Mouse (Mus musculus) embryonic facial prominence, embryonic 13.5 days (tissue): ENCODE data around the gene Ssh2. TPM values are rescaled to one million over a fixed set of nuclear protein-coding genes. Genes with fewer than 3 reads are reported as not detected.
A peak's percentile ranks its signal among the peaks of the same experiment; 100 is the strongest.

Experiments used
- ATAC-seq: fragments of 200-750 bp; cut with Nextera tagmentation; 2 replicates; pipeline ENCODE4 v1.8.0; 2017; ENCODE audit warnings: low read depth; ENCODE audit not compliant: insufficient number of reproducible peaks, insufficient read depth, low FRiP score, low TSS enrichment
- H3K27ac ChIP-seq: fragments of 300-500 bp; sonication (generic); 2 replicates; pipeline ENCODE4 v1.5.1; 2015; ENCODE audit warnings: moderate library complexity, mild to moderate bottlenecking, inconsistent platforms
- H3K27me3 ChIP-seq: fragments of 300-500 bp; sonication (generic); 2 replicates; pipeline ENCODE4 v1.6.1; 2015; ENCODE audit warnings: mild to moderate bottlenecking, inconsistent platforms
- H3K36me3 ChIP-seq: fragments of 300-500 bp; sonication (generic); 2 replicates; pipeline ENCODE4 v1.6.1; 2015; ENCODE audit warnings: mild to moderate bottlenecking, inconsistent platforms
- H3K4me1 ChIP-seq: fragments of 300-500 bp; sonication (generic); 2 replicates; pipeline ENCODE4 v1.6.1; 2015; ENCODE audit warnings: inconsistent platforms
- H3K4me2 ChIP-seq: fragments of 300-500 bp; sonication (generic); 2 replicates; pipeline ENCODE4 v1.6.1; 2015; ENCODE audit warnings: moderate library complexity, mild to moderate bottlenecking, inconsistent platforms
- H3K4me3 ChIP-seq: fragments of 300-500 bp; sonication (generic); 2 replicates; pipeline ENCODE4 v1.5.1; 2015; ENCODE audit warnings: mild to moderate bottlenecking, inconsistent platforms
- H3K9ac ChIP-seq: fragments of 300-500 bp; sonication (generic); 2 replicates; pipeline ENCODE4 v1.6.1; 2015; ENCODE audit warnings: mild to moderate bottlenecking, inconsistent platforms
- H3K9me3 ChIP-seq: fragments of 300-500 bp; sonication (generic); 2 replicates; pipeline ENCODE4 v1.6.1; 2016; ENCODE audit warnings: inconsistent platforms
- WGBS: fragments of 180-500 bp; shearing (Covaris S2); methylation state at CpG from one replicate; pipeline ENCODE4 v1.1.7; 2015; ENCODE audit warnings: mixed read lengths; 5-methylcytosine and 5-hydroxymethylcytosine counted together
- polyA plus RNA-seq: library from polyadenylated mRNA; unstranded; fragments of >200 nt; fragmentation: Nextera tagmentation; extraction: Ambion mirVana; gene quantifications from 2 replicates; pipeline ENCODE4 v1.2.1, GENCODE M21; 2015

The Ssh2 gene
- polyA plus RNA-seq, 1 experiment from 2014 or later: 8.5 TPM

DNA sequence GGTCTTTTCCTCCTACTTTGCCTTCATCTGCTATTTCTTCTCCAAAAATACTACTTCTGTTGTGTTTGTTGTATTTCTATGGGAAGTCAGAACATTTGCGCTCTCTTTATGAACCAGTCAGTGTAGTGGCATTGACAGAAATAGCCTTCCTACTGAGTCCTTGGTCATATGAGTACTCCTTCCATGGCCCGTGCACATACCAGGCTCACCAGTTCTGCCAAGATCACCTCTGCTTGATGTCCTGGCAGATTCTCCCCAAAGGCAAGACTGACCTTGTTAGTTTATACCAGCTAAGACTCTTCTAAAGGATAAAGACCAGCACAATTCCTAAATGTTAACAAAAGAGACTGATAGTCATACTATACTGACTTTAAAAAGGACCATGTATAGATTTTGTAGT lies 235.6 kb downstream of the Ssh2 start:
- 89% methylated on average over 2 of the region's 2 CpGs for WGBS

DNA sequence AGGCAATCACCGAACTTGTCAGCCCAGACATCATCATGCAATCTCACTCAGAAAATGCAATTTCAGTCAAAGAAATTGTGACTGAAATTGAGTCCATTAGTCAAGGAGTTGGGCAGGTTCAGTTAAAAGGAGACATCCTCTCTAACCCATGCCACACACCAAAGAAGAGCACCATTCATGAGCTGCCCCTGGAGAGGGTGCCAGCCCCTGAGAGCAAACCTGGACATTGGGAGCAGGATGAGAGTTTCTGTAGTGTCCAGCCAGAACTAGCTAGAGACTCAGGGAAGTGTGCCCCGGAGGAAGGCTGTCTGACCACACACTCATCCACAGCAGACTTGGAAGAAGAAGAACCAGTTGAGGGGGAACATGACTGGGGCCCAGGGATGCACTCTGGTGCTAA lies 237.3 kb downstream of the Ssh2 start:
- Histone ChIP-seq H3K27ac (no peak overlapping the region), H3K4me1 (no peaks in the 10 kb centered on the region), H3K9ac (no peak overlapping the region), H3K27me3 (no peaks in the 10 kb centered on the region), H3K4me2 (no peak overlapping the region), H3K4me3 (no peak overlapping the region), H3K36me3 (peaks cover 46% of the 10 kb centered on the region), H3K9me3 (no peaks in the 10 kb centered on the region)
- 93% methylated on average over 2 of the region's 2 CpGs for WGBS
- no peak for ATAC-seq

More for the DNA sequence above, 235.6 kb downstream of the Ssh2 start:
- H3K36me3 ChIP-seq: peaks cover 46% of the 10 kb centered on the region
- H3K9ac ChIP-seq: no peak overlapping the region
- ATAC-seq: no peak
- no peak overlapping the region for H3K4me2 ChIP-seq
- no peaks in the 10 kb centered on the region for H3K9me3 ChIP-seq
- no peaks in the 10 kb centered on the region for H3K27me3 ChIP-seq
- H3K4me1 ChIP-seq: no peaks in the 10 kb centered on the region
- H3K4me3 ChIP-seq: no peak overlapping the region
- H3K27ac ChIP-seq: no peak overlapping the region

DNA sequence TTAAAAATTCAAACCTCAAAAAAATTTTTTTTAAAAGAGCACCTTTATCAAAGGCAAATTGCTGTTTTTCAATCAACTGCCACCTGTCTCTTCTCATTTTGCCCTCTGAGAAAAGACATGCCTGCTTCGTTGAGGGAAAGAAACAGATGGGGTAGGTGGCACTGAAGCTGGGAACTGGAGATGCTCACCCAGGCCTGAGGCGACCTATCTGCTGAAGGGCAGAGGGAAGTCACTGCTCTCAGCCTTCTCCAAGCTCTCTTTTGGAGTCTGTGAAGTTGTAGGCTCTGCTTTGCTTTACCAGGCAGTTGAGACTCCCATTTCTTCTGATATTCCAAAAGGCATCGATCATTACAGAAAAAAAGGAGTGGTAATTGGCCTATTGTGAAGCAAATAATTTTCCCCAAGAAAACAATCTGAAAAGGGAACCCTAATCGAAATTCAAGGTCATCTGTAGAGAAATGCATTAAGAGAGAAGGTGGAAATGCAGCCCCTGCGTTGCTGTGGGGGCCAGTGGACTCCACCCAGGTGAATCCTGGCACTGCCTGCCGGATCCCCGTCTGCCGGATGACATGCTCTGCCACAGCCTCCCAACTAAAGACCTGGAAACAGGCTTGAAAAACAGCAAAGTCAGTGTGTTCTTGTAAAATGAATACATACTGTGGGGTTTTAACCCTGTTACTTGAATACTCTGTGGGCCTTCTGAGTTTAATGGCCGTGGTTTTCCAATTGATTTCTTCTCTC lies 239.9 kb downstream of the Ssh2 start:
- H3K27me3 ChIP-seq: peaks cover 12% of the 10 kb centered on the region
- no peak overlapping the region for H3K4me3 ChIP-seq
- 87% methylated on average over 9 of the region's 9 CpGs for WGBS
- H3K9me3 ChIP-seq: no peaks in the 10 kb centered on the region
- H3K27ac ChIP-seq: no peak overlapping the region
- no peak overlapping the region for H3K4me2 ChIP-seq
- ATAC-seq: no peak
- H3K9ac ChIP-seq: no peak overlapping the region
- H3K4me1 ChIP-seq: no peaks in the 10 kb centered on the region
- H3K36me3 ChIP-seq: peaks cover 28% of the 10 kb centered on the region

GRCm38 (mm10) chr11:77456866-77457265 lies 240.8 kb downstream of the Ssh2 start:
- Histone ChIP-seq H3K9ac (no peak overlapping the region), H3K27me3 (peaks cover 21% of the 10 kb centered on the region), H3K36me3 (peaks cover 26% of the 10 kb centered on the region), H3K4me3 (no peak overlapping the region), H3K4me2 (no peak overlapping the region), H3K27ac (no peak overlapping the region), H3K9me3 (no peaks in the 10 kb centered on the region), H3K4me1 (0 out of 2 replicates have a peak, but pooled peaks cover 2% of the 10 kb centered on the region)
- WGBS: 65% methylated on average over 6 of the region's 6 CpGs
- no peak for ATAC-seq

DNA sequence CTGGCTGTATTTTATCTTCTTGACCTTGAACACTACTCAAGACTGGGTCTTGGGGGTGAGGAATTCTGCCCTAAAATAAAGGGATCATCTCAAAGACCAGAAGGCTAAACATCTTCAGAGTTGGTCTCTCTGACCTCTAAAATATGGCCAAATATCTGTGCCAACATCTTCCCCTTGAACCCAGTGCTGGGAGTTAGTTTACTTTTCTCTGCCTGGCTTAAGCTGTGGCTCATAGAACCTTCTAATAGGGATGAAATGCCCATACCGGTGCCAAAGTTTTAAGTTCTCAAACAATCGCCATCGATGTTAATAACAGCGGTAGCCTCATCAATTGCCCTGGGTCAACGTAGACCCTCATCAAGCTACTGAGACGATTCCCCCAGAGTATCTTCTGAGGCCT lies 245.8 kb downstream of the Ssh2 start:
- Histone ChIP-seq H3K27ac (no peak overlapping the region), H3K4me1 (0 out of 2 replicates have a peak, but pooled peaks cover 7% of the 10 kb centered on the region), H3K9me3 (no peaks in the 10 kb centered on the region), H3K9ac (peak overlapping the region; percentile 66), H3K27me3 (peaks cover 71% of the 10 kb centered on the region), H3K36me3 (no peaks in the 10 kb centered on the region), H3K4me3 (peak overlapping the region; percentile 59), H3K4me2 (peak overlapping the region; percentile 100)
- ATAC-seq: no peak
- WGBS: 2% methylated on average over 6 of the region's 6 CpGs

- Histone ChIP-seq H3K4me3 (peak within 1 kb of the TSS; percentile 59), H3K9ac (peak within 1 kb of the TSS; percentile 66), H3K27ac (no peak within 1 kb of the TSS), H3K36me3 (no peaks in the 10 kb centered on the region), H3K27me3 (peaks cover 77% of the 10 kb centered on the region), H3K9me3 (no peaks in the 10 kb centered on the region), H3K4me2 (peak within 1 kb of the TSS; percentile 100), H3K4me1 (peaks cover 7% of the 10 kb centered on the region)
- under 1% methylated on average over 66 of the region's 73 CpGs for WGBS
- ATAC-seq: no peak; the same call in 1 of the 2 replicates
Observed at GRCm38 (mm10) chr11:77462283-77463100, 246.4 kb downstream of the Ssh2 start, which contains the start of gene Coro6. Gene Coro6, plus strand, starts transcription at chr11:77462411.

GRCm38 (mm10) chr11:77463101-77463445 lies 247.0 kb downstream of the Ssh2 start:
- Histone ChIP-seq H3K27me3 (peaks cover 83% of the 10 kb centered on the region), H3K9ac (peak overlapping the region; percentile 66; the same call in 1 of the 2 replicates), H3K4me3 (peak overlapping the region; percentile 59), H3K4me2 (peak overlapping the region; percentile 100), H3K27ac (no peak overlapping the region), H3K36me3 (no peaks in the 10 kb centered on the region), H3K4me1 (peaks cover 13% of the 10 kb centered on the region), H3K9me3 (no peaks in the 10 kb centered on the region)
- ATAC-seq: no peak
- 39% methylated on average over 8 of the region's 8 CpGs for WGBS

- no peaks in the 10 kb centered on the region for H3K36me3 ChIP-seq
- peaks cover 14% of the 10 kb centered on the region for H3K4me1 ChIP-seq
- H3K4me3 ChIP-seq: no peak overlapping the region
- no peak for ATAC-seq
- peaks cover 90% of the 10 kb centered on the region for H3K27me3 ChIP-seq
- no peaks in the 10 kb centered on the region for H3K9me3 ChIP-seq
- no peak overlapping the region for H3K4me2 ChIP-seq
- WGBS: 72% methylated on average over 10 of the region's 10 CpGs
- no peak overlapping the region for H3K9ac ChIP-seq
- H3K27ac ChIP-seq: no peak overlapping the region
Observed at GRCm38 (mm10) chr11:77463786-77464185, 247.7 kb downstream of the Ssh2 start.

- no peak overlapping the region for H3K4me3 ChIP-seq
- H3K4me2 ChIP-seq: no peak overlapping the region
- H3K36me3 ChIP-seq: no peaks in the 10 kb centered on the region
- H3K27me3 ChIP-seq: peaks cover 93% of the 10 kb centered on the region
- no peak for ATAC-seq
- H3K9ac ChIP-seq: no peak overlapping the region
- H3K27ac ChIP-seq: no peak overlapping the region
- H3K4me1 ChIP-seq: peaks cover 14% of the 10 kb centered on the region
- H3K9me3 ChIP-seq: no peaks in the 10 kb centered on the region
- WGBS: 49% methylated on average over 4 of the region's 4 CpGs
Observed at GRCm38 (mm10) chr11:77464684-77465083, 248.6 kb downstream of the Ssh2 start.

DNA sequence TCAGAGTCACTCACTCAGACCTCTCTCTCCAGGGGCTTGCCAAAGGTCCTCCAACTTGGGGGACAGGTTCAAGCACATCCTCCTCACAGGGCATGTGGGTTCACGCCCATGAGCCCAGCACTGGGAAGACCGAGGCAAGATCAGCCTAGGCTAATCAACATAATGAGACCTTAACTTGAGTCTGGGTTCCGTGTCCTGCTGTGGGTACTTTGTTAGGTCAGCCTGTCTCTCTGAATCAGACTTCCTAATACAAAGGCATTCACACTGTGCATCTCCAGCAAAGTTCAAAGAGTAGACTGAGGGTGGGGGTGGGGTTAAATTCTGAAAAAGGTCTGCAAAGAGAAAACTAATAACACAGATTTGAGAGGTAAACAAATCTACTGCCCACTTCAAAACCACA lies 249.0 kb downstream of the Ssh2 start:
- Histone ChIP-seq H3K9me3 (no peaks in the 10 kb centered on the region), H3K4me2 (no peak overlapping the region), H3K9ac (no peak overlapping the region), H3K27ac (no peak overlapping the region), H3K36me3 (no peaks in the 10 kb centered on the region), H3K4me3 (no peak overlapping the region), H3K27me3 (peaks cover 93% of the 10 kb centered on the region), H3K4me1 (peaks cover 14% of the 10 kb centered on the region)
- 47% methylated on average over 3 of the region's 3 CpGs for WGBS
- ATAC-seq: no peak

DNA sequence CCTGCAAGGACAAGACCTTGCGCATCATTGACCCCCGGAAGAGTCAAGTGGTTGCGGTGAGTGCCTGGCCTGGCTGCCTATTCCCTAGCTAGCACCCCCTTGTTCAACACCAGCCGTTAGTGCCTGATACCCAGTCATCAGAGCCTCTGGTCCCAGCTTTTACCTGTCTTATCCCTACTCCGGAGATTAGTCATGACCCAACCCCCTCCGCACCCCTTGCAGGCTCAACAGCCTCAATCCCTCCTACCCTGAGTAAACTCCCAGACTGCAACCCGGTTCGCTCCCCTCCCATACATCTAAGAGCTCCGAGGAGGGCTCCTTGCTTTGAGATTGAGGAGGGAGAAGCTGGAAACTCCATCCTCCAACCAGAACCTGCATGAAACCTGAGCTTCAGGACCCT lies 250.5 kb downstream of the Ssh2 start:
- Histone ChIP-seq H3K9ac (no peak overlapping the region), H3K27ac (no peak overlapping the region), H3K4me2 (peak overlapping the region; percentile 37; the same call in 1 of the 2 replicates), H3K4me1 (peaks cover 17% of the 10 kb centered on the region), H3K4me3 (no peak overlapping the region), H3K9me3 (no peaks in the 10 kb centered on the region), H3K27me3 (peaks cover 82% of the 10 kb centered on the region), H3K36me3 (peaks cover 12% of the 10 kb centered on the region)
- ATAC-seq: no peak
- WGBS: 29% methylated on average over 9 of the region's 9 CpGs
